Mouse (Mus musculus): Measurements from ENCODE around the gene Asl. TPM values are rescaled to one million over a fixed set of nuclear protein-coding genes. Genes with fewer than 3 reads are reported as not detected.

Asl gene
- polyA plus RNA-seq, 1 experiment from 2014 or later = 291 TPM

GRCm38 (mm10) chr5:129994989-129995388, 34.1 kb downstream of the Asl start:
- TF ChIP-seq EP300 (IDR thresholded peaks at IDR 0.05; ENCODE audit: low read depth) (no peak), CTCF (IDR thresholded peaks at IDR 0.05; ENCODE audit: low read depth) (no peak)
- peaks cover 20% of the 10 kb centered on the region for H3K36me3 ChIP-seq (replicated peaks; ENCODE audit: insufficient read depth, low read length)
- DNase-seq (no peak), ATAC-seq (no peak)
- H3K4me2 ChIP-seq (ENCODE audit: low read depth, low read length) = no peak overlapping the region
- no peaks in the 10 kb centered on the region for H3K27me3 ChIP-seq (ENCODE audit: insufficient read depth, low read length)
- H3K27ac ChIP-seq (ENCODE audit: low read depth) = no peak overlapping the region
- no peak overlapping the region for H3K9ac ChIP-seq (replicated peaks)
- no peaks in the 10 kb centered on the region for H3K9me3 ChIP-seq (ENCODE audit: low read length)
- H3K4me3 ChIP-seq (ENCODE audit: low read depth, low read length) = no peak overlapping the region
- 85% methylated on average over 7 of the region's 7 CpGs for WGBS (ENCODE audit: insufficient replicate concordance)
- H3K4me1 ChIP-seq (ENCODE audit: insufficient read depth) = peaks cover 5% of the 10 kb centered on the region; the same call in 1 of the 2 replicates

- Histone ChIP-seq H3K36me3 (replicated peaks; ENCODE audit: insufficient read depth, low read length) (peaks cover 29% of the 10 kb centered on the region), H3K4me3 (ENCODE audit: low read depth, low read length) (no peak overlapping the region), H3K27ac (ENCODE audit: low read depth) (peak overlapping the region; percentile 2; the same call in 1 of the 2 replicates)
These were observed 35.7 kb downstream of the Asl start for GRCm38 (mm10) chr5:129993374-129993773.

GRCm38 (mm10) chr5:129991898-129992297, 37.1 kb downstream of the Asl start:
- Histone ChIP-seq H3K9me3 (ENCODE audit: low read length) (no peaks in the 10 kb centered on the region), H3K27me3 (ENCODE audit: insufficient read depth, low read length) (no peaks in the 10 kb centered on the region), H3K4me3 (ENCODE audit: low read depth, low read length) (no peak overlapping the region), H3K36me3 (replicated peaks; ENCODE audit: insufficient read depth, low read length) (peaks cover 30% of the 10 kb centered on the region), H3K4me1 (ENCODE audit: insufficient read depth) (peaks cover 5% of the 10 kb centered on the region; the same call in 1 of the 2 replicates), H3K9ac (replicated peaks) (no peak overlapping the region), H3K4me2 (ENCODE audit: low read depth, low read length) (peak overlapping the region; percentile 35; the same call in 1 of the 2 replicates), H3K27ac (ENCODE audit: low read depth) (no peak overlapping the region)
- ATAC-seq = peak; percentile 41
- no peak for DNase-seq
- TF ChIP-seq CTCF (IDR thresholded peaks at IDR 0.05; ENCODE audit: low read depth) = no peak
- WGBS (ENCODE audit: insufficient replicate concordance) = 58% methylated on average over 5 of the region's 5 CpGs

More at GRCm38 (mm10) chr5:129993374-129993773, 35.7 kb downstream of the Asl start:
- H3K9ac ChIP-seq (replicated peaks) = no peak overlapping the region
- DNase-seq = no peak
- H3K4me2 ChIP-seq (ENCODE audit: low read depth, low read length) = peak overlapping the region; percentile 33; the same call in 1 of the 2 replicates
- no peaks in the 10 kb centered on the region for H3K27me3 ChIP-seq (ENCODE audit: insufficient read depth, low read length)
- WGBS (ENCODE audit: insufficient replicate concordance) = 82% methylated on average over 14 of the region's 14 CpGs
- peak; percentile 24 for ATAC-seq
- no peak for TF ChIP-seq EP300 (IDR thresholded peaks at IDR 0.05; ENCODE audit: low read depth)
- no peak for TF ChIP-seq CTCF (IDR thresholded peaks at IDR 0.05; ENCODE audit: low read depth)
- no peaks in the 10 kb centered on the region for H3K9me3 ChIP-seq (ENCODE audit: low read length)
- H3K4me1 ChIP-seq (ENCODE audit: insufficient read depth) = peaks cover 5% of the 10 kb centered on the region; the same call in 1 of the 2 replicates

GRCm38 (mm10) chr5:129989376-129989775, 39.7 kb downstream of the Asl start:
- no peaks in the 10 kb centered on the region for H3K27me3 ChIP-seq (ENCODE audit: insufficient read depth, low read length)
- H3K4me2 ChIP-seq (ENCODE audit: low read depth, low read length) = 0 out of 2 replicates have a peak overlapping the region, but pooled peaks have one; percentile 2
- no peak overlapping the region for H3K4me3 ChIP-seq (ENCODE audit: low read depth, low read length)
- DNase-seq (peak; percentile 33), ATAC-seq (peak; percentile 37; the same call in 1 of the 2 replicates)
- H3K9me3 ChIP-seq (ENCODE audit: low read length) = no peaks in the 10 kb centered on the region
- 70% methylated on average over 13 of the region's 13 CpGs for WGBS (ENCODE audit: insufficient replicate concordance)
- TF ChIP-seq CTCF (IDR thresholded peaks at IDR 0.05; ENCODE audit: low read depth) (no peak), EP300 (IDR thresholded peaks at IDR 0.05; ENCODE audit: low read depth) (no peak)
- H3K36me3 ChIP-seq (replicated peaks; ENCODE audit: insufficient read depth, low read length) = peaks cover 24% of the 10 kb centered on the region
- H3K27ac ChIP-seq (ENCODE audit: low read depth) = peak overlapping the region; percentile 75
- H3K9ac ChIP-seq (replicated peaks) = no peak overlapping the region
- peaks cover 5% of the 10 kb centered on the region; the same call in 1 of the 2 replicates for H3K4me1 ChIP-seq (ENCODE audit: insufficient read depth)

- 54% methylated on average over 3 of the region's 3 CpGs for WGBS (ENCODE audit: insufficient replicate concordance)
- peaks cover 5% of the 10 kb centered on the region; the same call in 1 of the 2 replicates for H3K36me3 ChIP-seq (replicated peaks; ENCODE audit: insufficient read depth, low read length)
- H3K4me1 ChIP-seq (ENCODE audit: insufficient read depth) = peaks cover 27% of the 10 kb centered on the region
- H3K9ac ChIP-seq (replicated peaks) = no peak overlapping the region
- ATAC-seq (peak; percentile 54), DNase-seq (no peak)
- H3K9me3 ChIP-seq (ENCODE audit: low read length) = no peaks in the 10 kb centered on the region
- no peaks in the 10 kb centered on the region for H3K27me3 ChIP-seq (ENCODE audit: insufficient read depth, low read length)
- TF ChIP-seq EP300 (IDR thresholded peaks at IDR 0.05; ENCODE audit: low read depth) (peak; percentile 36; the same call in 1 of the 2 replicates), CTCF (IDR thresholded peaks at IDR 0.05; ENCODE audit: low read depth) (no peak)
- peak overlapping the region; percentile 7 for H3K4me2 ChIP-seq (ENCODE audit: low read depth, low read length)
- no peak overlapping the region for H3K4me3 ChIP-seq (ENCODE audit: low read depth, low read length)
- H3K27ac ChIP-seq (ENCODE audit: low read depth) = peak overlapping the region; percentile 64
These were observed 48.8 kb downstream of the Asl start for GRCm38 (mm10) chr5:129980216-129980615.

GRCm38 (mm10) chr5:129978608-129979007, 50.4 kb downstream of the Asl start:
- peak; percentile 29; the same call in 1 of the 2 replicates for ATAC-seq
- no peak overlapping the region for H3K9ac ChIP-seq (replicated peaks)
- H3K27ac ChIP-seq (ENCODE audit: low read depth) = peak overlapping the region; percentile 64; the same call in 1 of the 2 replicates
- peaks cover 38% of the 10 kb centered on the region for H3K4me1 ChIP-seq (ENCODE audit: insufficient read depth)
- H3K9me3 ChIP-seq (ENCODE audit: low read length) = no peaks in the 10 kb centered on the region
- no peak for TF ChIP-seq CTCF (IDR thresholded peaks at IDR 0.05; ENCODE audit: low read depth)
- DNase-seq = no peak
- no peak overlapping the region for H3K4me3 ChIP-seq (ENCODE audit: low read depth, low read length)
- 57% methylated on average over 5 of the region's 5 CpGs for WGBS (ENCODE audit: insufficient replicate concordance)
- no peak overlapping the region for H3K4me2 ChIP-seq (ENCODE audit: low read depth, low read length)
- H3K36me3 ChIP-seq (replicated peaks; ENCODE audit: insufficient read depth, low read length) = peaks cover 5% of the 10 kb centered on the region; the same call in 1 of the 2 replicates
- H3K27me3 ChIP-seq (ENCODE audit: insufficient read depth, low read length) = no peaks in the 10 kb centered on the region

Data from liver, postnatal 0 days (tissue).